Mouse (Mus musculus) c-Kit-positive CD71-positive TER-119-negative erythroid progenitor cells, embryonic 14.5 days (primary cell): ENCODE measurements at regions not wholly inside any gene's neighbourhood (a gene's known extent, or its start where the extent isn't known, plus 50 kb on each side); places are given as distances from the start of the nearest gene placed in this dataset.

Experiments
- DNase-seq: peaks from one replicate; pipeline ENCODE4 v3.0.0-alpha.2; 2013; ENCODE audit warnings: low read depth

GRCm38 (mm10) chr9:23064811-23065210, 158.1 kb upstream of the Bmper start:
- no peak for DNase-seq

- no peak for DNase-seq
Observed at GRCm38 (mm10) chr9:23068101-23068791, 154.6 kb upstream of the Bmper start.

GRCm38 (mm10) chr9:23069161-23069560, 153.7 kb upstream of the Bmper start:
- DNase-seq = no peak

- DNase-seq = no peak
Observed at GRCm38 (mm10) chr9:23071006-23071405, 151.9 kb upstream of the Bmper start.

- no peak for DNase-seq
Observed at GRCm38 (mm10) chr9:23072741-23073140, 150.1 kb upstream of the Bmper start.

- DNase-seq = no peak
Observed at GRCm38 (mm10) chr9:23083562-23083961, 139.3 kb upstream of the Bmper start.

- DNase-seq = no peak
Observed at GRCm38 (mm10) chr9:23089339-23089738, 133.5 kb upstream of the Bmper start.

- no peak for DNase-seq
Observed at GRCm38 (mm10) chr9:23097134-23097789, 125.6 kb upstream of the Bmper start.

GRCm38 (mm10) chr9:23101584-23101983, 121.3 kb upstream of the Bmper start:
- DNase-seq = no peak

GRCm38 (mm10) chr9:23101990-23102796, 120.7 kb upstream of the Bmper start:
- DNase-seq = no peak

- no peak for DNase-seq
Observed at GRCm38 (mm10) chr9:23111500-23111899, 111.4 kb upstream of the Bmper start.

GRCm38 (mm10) chr9:23115026-23115425, 107.8 kb upstream of the Bmper start:
- DNase-seq = no peak

- no peak for DNase-seq
Observed at GRCm38 (mm10) chr9:23115540-23115939, 107.3 kb upstream of the Bmper start.

- DNase-seq = no peak
Observed at GRCm38 (mm10) chr9:23116311-23116710, 106.6 kb upstream of the Bmper start.

- no peak for DNase-seq
Observed at GRCm38 (mm10) chr9:23119811-23120210, 103.1 kb upstream of the Bmper start.

GRCm38 (mm10) chr9:23120814-23121213, 102.1 kb upstream of the Bmper start:
- DNase-seq = no peak

- no peak for DNase-seq
Observed at GRCm38 (mm10) chr9:23122524-23122923, 100.4 kb upstream of the Bmper start.

- no peak for DNase-seq
Observed at GRCm38 (mm10) chr9:23123452-23123851, 99.4 kb upstream of the Bmper start.

- no peak for DNase-seq
Observed at GRCm38 (mm10) chr9:23125761-23126704, 96.8 kb upstream of the Bmper start.

GRCm38 (mm10) chr9:23127338-23128017, 95.4 kb upstream of the Bmper start:
- DNase-seq = no peak

- DNase-seq = no peak
Observed at GRCm38 (mm10) chr9:23128018-23128369, 94.9 kb upstream of the Bmper start.
